Mouse (Mus musculus): ENCODE measurements around the gene Fat3. TPM values are rescaled to one million over a fixed set of nuclear protein-coding genes. Genes with fewer than 3 reads are reported as not detected.

The Fat3 gene
- under 1 TPM in 2 of 3 experiments, not detected in 1; 0.08 to 0.13 TPM for polyA plus RNA-seq (2017; shearing (Covaris generic))

DNA sequence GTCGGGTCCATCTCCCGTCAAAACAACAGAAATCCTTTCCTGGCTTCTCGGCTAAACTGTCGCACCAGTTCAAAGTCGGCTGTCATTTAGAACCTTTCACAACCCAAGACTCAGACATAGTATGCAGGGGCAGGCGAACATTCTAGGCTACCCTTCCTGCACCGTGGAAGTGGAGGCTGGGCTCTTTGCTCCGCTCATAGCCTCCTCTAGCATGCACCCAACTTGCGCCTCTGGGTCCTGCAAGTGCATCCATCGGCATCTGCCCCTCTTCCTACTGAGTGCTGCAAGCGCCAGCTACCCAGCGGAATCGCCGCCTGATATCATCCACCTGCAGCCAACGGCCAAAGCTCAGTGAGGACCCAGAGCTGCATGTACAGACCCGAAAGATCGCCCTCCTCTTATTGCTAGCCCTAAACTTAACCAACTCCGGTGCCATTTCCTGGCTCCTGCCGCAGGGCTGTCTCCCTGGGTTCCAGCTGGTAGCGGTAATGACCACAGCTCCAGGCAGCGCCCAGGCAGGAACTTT is at the start of gene Fat3:
Gene Fat3 (minus strand): TSS at position 100 of the 526 bp plus-strand sequence.
- ATAC-seq = no peak

GRCm38 (mm10) chr9:16532884-16533283 is 31.8 kb upstream of the Fat3 start:
- no peak for ATAC-seq

- no peak for ATAC-seq
Measured at GRCm38 (mm10) chr9:16517543-16517942, 16.5 kb upstream of the Fat3 start.

GRCm38 (mm10) chr9:16512005-16512404 is 10.9 kb upstream of the Fat3 start:
- ATAC-seq = no peak

- no peak for ATAC-seq
Measured at GRCm38 (mm10) chr9:16503776-16504175, 2.7 kb upstream of the Fat3 start.

GRCm38 (mm10) chr9:16502673-16503343 is 1.7 kb upstream of the Fat3 start:
- ATAC-seq = no peak

- ATAC-seq = no peak
Measured at GRCm38 (mm10) chr9:16501990-16502672, 1.0 kb upstream of the Fat3 start.

GRCm38 (mm10) chr9:16500382-16501185 is 501 bp downstream of the Fat3 start:
- no peak for ATAC-seq

DNA sequence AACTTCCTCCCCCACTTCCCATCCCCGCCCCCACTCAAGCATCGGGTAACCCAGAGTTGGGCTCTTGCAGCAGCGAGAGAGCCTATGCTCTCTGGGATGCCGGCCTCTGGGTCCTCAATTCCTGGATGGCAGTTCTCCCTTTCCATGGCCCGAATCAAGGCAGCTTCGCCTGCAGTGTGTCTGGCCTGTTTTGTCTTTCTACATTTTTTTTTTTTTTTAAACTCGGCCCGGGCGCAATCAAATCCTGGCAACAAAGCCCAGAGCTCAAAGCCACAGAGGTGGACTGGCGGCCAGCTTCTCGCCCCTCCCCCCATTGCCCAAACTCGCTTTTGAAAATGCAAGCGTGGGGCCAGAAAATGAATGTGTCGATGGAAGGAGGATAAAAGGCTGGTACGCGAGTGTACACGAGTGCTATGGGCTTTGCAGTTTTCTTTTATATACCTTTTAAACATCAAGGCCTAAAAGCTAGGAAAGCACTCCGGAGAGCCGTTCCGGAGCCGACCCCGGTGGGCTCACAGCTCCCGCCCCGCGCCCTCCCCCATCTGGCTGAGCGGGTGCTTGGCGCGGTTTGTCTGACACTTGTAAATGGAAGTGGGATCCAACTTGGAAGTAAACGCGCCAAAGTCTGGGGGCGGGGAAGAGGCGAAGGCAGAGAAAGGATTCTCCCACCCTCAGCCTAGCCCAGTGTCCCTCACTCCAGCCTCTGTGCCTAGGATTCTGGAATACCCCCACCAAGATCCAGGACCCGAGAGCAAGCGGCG is 1.3 kb downstream of the Fat3 start:
- no peak for ATAC-seq

DNA sequence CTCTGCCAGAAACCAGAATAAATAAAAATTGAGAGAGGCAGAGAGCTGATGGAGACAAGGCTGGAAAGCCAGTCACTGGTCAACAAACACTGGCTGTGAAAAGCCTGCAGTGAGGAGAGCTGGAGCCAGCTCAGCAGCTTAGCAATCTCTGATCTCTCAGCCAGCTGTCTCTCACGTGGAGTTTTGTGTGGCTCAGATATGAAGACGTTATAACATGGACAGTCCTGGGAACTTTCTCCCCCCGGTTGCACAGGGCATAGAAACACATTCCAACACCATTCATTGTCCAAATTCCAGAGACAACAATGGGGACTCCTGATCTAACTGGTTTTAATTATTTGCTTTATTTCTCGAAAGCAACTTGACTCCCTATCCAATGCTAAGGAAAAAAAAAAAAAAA is 2.2 kb downstream of the Fat3 start:
- no peak for ATAC-seq

DNA sequence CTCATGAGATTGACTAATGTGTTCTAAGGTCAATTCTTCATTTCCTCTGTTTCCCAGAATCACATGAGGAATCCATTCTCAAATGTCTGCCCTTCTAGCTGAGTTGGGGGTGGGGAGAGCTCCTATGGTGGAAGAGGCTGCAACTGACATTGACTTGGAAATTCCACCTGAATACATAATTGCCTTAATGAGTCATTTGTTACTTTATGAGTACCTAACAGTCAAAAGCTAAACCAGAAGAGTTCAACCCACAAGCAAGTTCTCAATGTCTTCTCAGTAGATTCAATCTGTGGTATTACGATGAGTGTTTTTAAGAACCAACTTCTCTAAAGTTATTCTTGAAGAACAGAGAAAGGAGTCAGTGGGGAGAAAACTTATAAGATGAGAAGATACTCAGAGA is 3.7 kb downstream of the Fat3 start:
- ATAC-seq = no peak

GRCm38 (mm10) chr9:16496331-16496730 is 4.8 kb downstream of the Fat3 start:
- no peak for ATAC-seq

DNA sequence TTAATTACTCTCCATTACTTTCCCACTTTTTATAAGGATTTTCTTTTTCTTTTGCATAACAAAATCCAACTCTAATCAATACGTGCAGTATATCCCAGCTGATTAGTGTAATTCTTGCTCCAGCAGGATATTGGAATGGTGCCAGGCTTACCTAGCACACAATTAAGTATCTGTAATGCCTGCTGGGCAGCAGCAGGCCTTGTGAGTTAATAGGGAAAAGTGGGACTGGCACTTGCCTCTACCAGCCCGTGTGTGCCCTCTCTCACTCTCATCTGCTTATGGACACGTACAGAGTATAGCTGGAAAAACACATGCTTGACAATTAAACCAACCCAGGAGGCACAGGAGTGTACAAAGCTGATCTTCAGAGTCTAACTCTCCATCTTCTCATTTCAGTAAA is 11.4 kb downstream of the Fat3 start:
- no peak for ATAC-seq

DNA sequence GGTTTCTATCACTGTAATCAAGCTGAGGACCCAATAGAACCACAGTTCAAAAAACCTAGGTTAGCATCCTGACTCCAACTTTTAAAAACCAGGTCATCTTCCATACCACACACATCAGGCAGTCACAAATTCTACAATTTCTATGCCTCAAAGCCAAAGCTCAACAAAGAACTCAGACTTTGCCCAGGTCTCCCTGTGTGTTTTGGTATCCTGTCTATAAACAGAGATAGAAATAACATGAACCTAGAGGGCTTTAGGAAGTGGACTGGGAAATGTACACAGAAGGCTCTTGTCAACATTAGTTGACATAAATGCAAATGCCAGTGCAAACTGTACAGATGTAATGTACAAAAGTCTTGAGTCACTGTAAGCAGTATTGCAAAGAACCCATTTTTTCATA is 13.5 kb downstream of the Fat3 start:
- no peak for ATAC-seq

DNA sequence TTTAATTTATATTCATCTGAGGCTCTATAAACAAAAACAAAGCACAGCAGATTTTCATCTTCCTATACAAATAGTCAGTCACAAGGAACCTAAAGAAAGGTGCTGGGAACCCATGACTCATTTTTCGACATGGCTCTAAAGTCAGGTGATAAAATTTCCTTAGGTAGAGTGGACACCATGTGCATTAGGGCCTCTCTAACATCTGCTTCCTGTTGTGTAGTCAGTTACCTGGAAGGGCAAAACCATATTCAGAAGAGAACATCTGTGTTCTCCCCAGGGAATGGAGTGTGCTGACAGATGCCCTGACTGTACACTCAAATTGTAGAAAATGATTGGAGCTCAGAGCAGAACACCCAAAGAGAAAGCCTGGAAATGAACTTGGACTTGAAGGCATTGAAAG is 14.9 kb downstream of the Fat3 start:
- ATAC-seq = no peak

DNA sequence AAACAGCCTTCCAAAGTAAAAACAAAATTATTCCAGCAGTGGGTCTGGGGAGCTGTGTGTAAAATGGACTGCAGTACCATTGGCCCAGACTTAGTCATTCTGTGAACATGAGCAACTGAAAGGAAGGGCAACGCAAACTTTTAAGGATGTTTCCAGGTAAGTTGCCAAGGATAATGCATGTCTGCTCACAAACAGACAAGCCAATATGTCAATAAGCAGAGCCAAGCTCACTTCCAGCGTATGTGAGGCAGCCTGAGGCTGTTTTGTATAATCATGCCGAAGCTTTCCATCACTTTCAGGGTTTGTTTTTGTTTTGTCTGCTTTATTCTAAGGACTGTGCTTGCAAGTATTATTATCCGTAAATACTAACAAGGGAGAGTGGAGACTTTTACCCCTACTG is 15.9 kb downstream of the Fat3 start:
- no peak for ATAC-seq

- ATAC-seq = no peak
Measured at GRCm38 (mm10) chr9:16484765-16485164, 16.3 kb downstream of the Fat3 start.

- ATAC-seq = no peak
Measured at GRCm38 (mm10) chr9:16461491-16461890, 39.6 kb downstream of the Fat3 start.

GRCm38 (mm10) chr9:16460591-16460990 is 40.5 kb downstream of the Fat3 start:
- no peak for ATAC-seq

GRCm38 (mm10) chr9:16441930-16442329 is 59.2 kb downstream of the Fat3 start:
- ATAC-seq = no peak

- ATAC-seq = no peak
Measured at GRCm38 (mm10) chr9:16440638-16441037, 60.4 kb downstream of the Fat3 start.

DNA sequence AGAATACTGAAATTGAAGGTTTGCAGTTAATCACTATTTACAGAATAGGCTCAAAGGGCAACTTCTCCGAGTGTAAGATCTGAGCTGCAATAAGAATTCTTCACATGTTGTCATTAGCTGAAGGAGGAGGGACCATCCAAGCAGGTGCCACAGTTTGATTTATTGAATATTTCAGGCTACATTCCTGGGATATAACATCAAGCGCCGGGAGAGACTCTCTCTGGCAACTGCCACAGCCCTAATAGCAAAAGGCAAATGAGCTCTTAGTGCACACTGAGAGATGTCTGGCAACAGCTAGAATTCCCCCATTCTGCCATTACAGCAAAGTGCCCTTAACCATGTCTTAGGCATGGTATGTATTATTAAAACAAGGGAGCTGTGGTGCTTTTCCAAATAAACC is 61.1 kb downstream of the Fat3 start:
- no peak for ATAC-seq

- ATAC-seq = no peak
Measured at GRCm38 (mm10) chr9:16437805-16438204, 63.3 kb downstream of the Fat3 start.

Measured in inflammation-experienced regulatory T-cells, adult 6 months (primary cell).